Mouse (Mus musculus) stomach, embryonic 16.5 days (tissue): ENCODE results near the gene Eif3c. TPM values are rescaled to one million over a fixed set of nuclear protein-coding genes. Genes with fewer than 3 reads are reported as not detected.

Experiments used
- ATAC-seq: fragments of 200-750 bp; cut with Nextera tagmentation; 2 replicates; pipeline ENCODE4 v1.8.0; 2017; ENCODE audit warnings: moderate number of reproducible peaks, moderate TSS enrichment; ENCODE audit not compliant: insufficient read depth, low FRiP score
- H3K27ac ChIP-seq: fragments of 300-500 bp; sonication (generic); 2 replicates; pipeline ENCODE4 v1.5.1; 2014; ENCODE audit warnings: low read length
- H3K27me3 ChIP-seq: fragments of 300-500 bp; sonication (generic); 2 replicates; pipeline ENCODE4 v1.6.1; 2014; ENCODE audit warnings: low read length, control low read depth, mixed read lengths; ENCODE audit not compliant: control insufficient read depth, insufficient read depth
- H3K36me3 ChIP-seq: fragments of 300-500 bp; sonication (generic); 2 replicates; pipeline ENCODE4 v1.6.1; 2014; ENCODE audit warnings: low read length; ENCODE audit not compliant: control insufficient read depth, insufficient read depth
- H3K4me1 ChIP-seq: fragments of 300-500 bp; sonication (generic); 2 replicates; pipeline ENCODE4 v1.6.1; 2014; ENCODE audit warnings: low read length, control low read depth, mixed read lengths; ENCODE audit not compliant: control insufficient read depth, insufficient read depth
- H3K4me2 ChIP-seq: fragments of 300-500 bp; sonication (generic); 2 replicates; pipeline ENCODE4 v1.6.1; 2014; ENCODE audit warnings: low read depth, low read length, mixed read lengths
- H3K4me3 ChIP-seq: fragments of 300-500 bp; sonication (generic); replicated peaks from 2 replicates; pipeline ENCODE4 v1.5.1; 2014; ENCODE audit warnings: mild to moderate bottlenecking, low read length
- H3K9ac ChIP-seq: fragments of 300-500 bp; sonication (generic); 2 replicates; pipeline ENCODE4 v1.6.1; 2014; ENCODE audit warnings: low read length
- H3K9me3 ChIP-seq: fragments of 300-500 bp; sonication (generic); replicated peaks from 2 replicates; pipeline ENCODE4 v1.6.1; 2016; ENCODE audit warnings: low read length, control low read depth; ENCODE audit not compliant: control insufficient read depth
- WGBS: fragments of 180-500 bp; shearing (Covaris S2); extraction: QIAGEN DNeasy Blood & Tissue Kit; methylation state at CpG from one replicate; pipeline ENCODE4 v1.1.7; 2014; 5-methylcytosine and 5-hydroxymethylcytosine counted together
- polyA plus RNA-seq: library from polyadenylated mRNA; unstranded; fragments of >200 nt; fragmentation: Nextera tagmentation; extraction: Ambion mirVana; gene quantifications from 2 replicates; pipeline ENCODE4 v1.2.1, GENCODE M21; 2015

Gene Eif3c
- 165 and 176 TPM in 2 replicates for polyA plus RNA-seq

- H3K9ac ChIP-seq: peak within 1 kb of the TSS; percentile 87
- WGBS: under 1% methylated on average over 46 of the region's 46 CpGs
- peak; percentile 96 for ATAC-seq
Observed at GRCm38 (mm10) chr7:126566094-126566765, at the start of gene Eif3c. TSS of gene Eif3c (minus strand) at chr7:126566411.

GRCm38 (mm10) chr7:126612736-126613135 is 46.5 kb upstream of the Eif3c start:
- WGBS: 79% methylated on average over 3 of the region's 3 CpGs
- H3K27ac ChIP-seq: no peak overlapping the region
- H3K9ac ChIP-seq: no peak overlapping the region
- no peak overlapping the region for H3K4me3 ChIP-seq
- H3K4me2 ChIP-seq: no peak overlapping the region
- H3K27me3 ChIP-seq: no peaks in the 10 kb centered on the region
- no peaks in the 10 kb centered on the region for H3K36me3 ChIP-seq
- no peak for ATAC-seq
- no peaks in the 10 kb centered on the region for H3K4me1 ChIP-seq
- H3K9me3 ChIP-seq: no peaks in the 10 kb centered on the region

More at GRCm38 (mm10) chr7:126566094-126566765, at the start of gene Eif3c:
- Histone ChIP-seq H3K4me1 (peaks cover 4% of the 10 kb centered on the region), H3K9me3 (no peaks in the 10 kb centered on the region), H3K4me2 (peak within 1 kb of the TSS; percentile 60), H3K36me3 (peaks cover 11% of the 10 kb centered on the region), H3K4me3 (peak within 1 kb of the TSS; percentile 88), H3K27me3 (no peaks in the 10 kb centered on the region), H3K27ac (peak within 1 kb of the TSS; percentile 88)

GRCm38 (mm10) chr7:126607796-126608195 is 41.6 kb upstream of the Eif3c start:
- no peaks in the 10 kb centered on the region for H3K27me3 ChIP-seq
- no peak overlapping the region for H3K4me3 ChIP-seq

DNA sequence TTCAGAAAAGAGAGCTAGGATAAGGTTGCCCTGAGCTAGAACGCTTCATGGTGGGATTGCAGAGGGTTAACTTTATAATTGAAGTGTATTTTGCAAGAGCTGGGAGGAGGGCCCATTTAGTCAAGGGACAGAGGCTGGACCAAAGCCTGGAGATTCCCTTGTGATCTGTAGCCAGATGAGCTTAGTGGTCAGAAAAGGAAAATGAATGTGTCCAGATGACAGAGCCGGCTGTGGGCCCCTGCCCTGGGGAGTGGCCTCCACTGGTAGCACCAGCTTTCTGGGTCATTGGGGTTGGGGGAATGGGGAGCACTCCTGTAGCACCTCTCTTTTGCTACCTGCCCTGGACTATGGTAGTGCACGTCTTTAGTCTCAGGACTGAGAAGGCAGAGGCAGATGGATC is 40.9 kb upstream of the Eif3c start:
- Histone ChIP-seq H3K9ac (no peak overlapping the region), H3K27ac (no peak overlapping the region), H3K9me3 (no peaks in the 10 kb centered on the region), H3K4me3 (no peak overlapping the region), H3K27me3 (no peaks in the 10 kb centered on the region), H3K36me3 (no peaks in the 10 kb centered on the region), H3K4me2 (no peak overlapping the region), H3K4me1 (0 out of 2 replicates have a peak, but pooled peaks cover 5% of the 10 kb centered on the region)
- ATAC-seq: no peak
- 55% methylated on average over 3 of the region's 3 CpGs for WGBS

More at GRCm38 (mm10) chr7:126607796-126608195, 41.6 kb upstream of the Eif3c start:
- H3K27ac ChIP-seq: no peak overlapping the region
- H3K4me1 ChIP-seq: 0 out of 2 replicates have a peak, but pooled peaks cover 5% of the 10 kb centered on the region
- H3K9ac ChIP-seq: no peak overlapping the region
- ATAC-seq: no peak
- 80% methylated on average over 5 of the region's 5 CpGs for WGBS
- no peaks in the 10 kb centered on the region for H3K36me3 ChIP-seq
- no peak overlapping the region for H3K4me2 ChIP-seq
- H3K9me3 ChIP-seq: no peaks in the 10 kb centered on the region

GRCm38 (mm10) chr7:126606611-126607010 is 40.4 kb upstream of the Eif3c start:
- Histone ChIP-seq H3K27me3 (no peaks in the 10 kb centered on the region), H3K27ac (peak overlapping the region; percentile 29; the same call in 1 of the 2 replicates), H3K9me3 (no peaks in the 10 kb centered on the region), H3K36me3 (no peaks in the 10 kb centered on the region), H3K4me3 (no peak overlapping the region), H3K4me1 (0 out of 2 replicates have a peak, but pooled peaks cover 5% of the 10 kb centered on the region), H3K4me2 (no peak overlapping the region), H3K9ac (no peak overlapping the region)
- ATAC-seq: no peak
- 66% methylated on average over 5 of the region's 5 CpGs for WGBS

DNA sequence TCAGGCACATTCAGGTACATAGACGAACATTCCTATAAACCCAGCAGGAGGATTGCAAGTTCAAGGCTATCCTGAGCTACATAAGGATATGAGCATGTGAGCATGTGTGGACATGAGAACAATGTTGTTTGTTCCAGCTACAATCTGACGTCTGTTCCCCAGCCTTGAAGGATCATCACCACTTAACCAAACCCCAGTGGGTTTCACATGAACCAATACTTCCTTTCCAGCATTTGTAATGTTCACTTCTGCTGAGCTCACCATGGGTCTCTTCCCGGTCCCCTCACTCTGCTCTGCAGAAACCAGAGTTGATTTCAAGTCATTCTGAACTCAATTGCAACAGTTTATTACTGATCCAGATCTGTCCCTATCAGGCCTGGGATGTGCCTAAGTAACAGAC is 36.4 kb upstream of the Eif3c start:
- Histone ChIP-seq H3K9me3 (no peaks in the 10 kb centered on the region), H3K27ac (no peak overlapping the region), H3K36me3 (no peaks in the 10 kb centered on the region), H3K4me3 (no peak overlapping the region), H3K4me1 (0 out of 2 replicates have a peak, but pooled peaks cover 5% of the 10 kb centered on the region), H3K4me2 (no peak overlapping the region), H3K27me3 (no peaks in the 10 kb centered on the region), H3K9ac (no peak overlapping the region)
- no peak for ATAC-seq
- 74% methylated on average over 3 of the region's 3 CpGs for WGBS

DNA sequence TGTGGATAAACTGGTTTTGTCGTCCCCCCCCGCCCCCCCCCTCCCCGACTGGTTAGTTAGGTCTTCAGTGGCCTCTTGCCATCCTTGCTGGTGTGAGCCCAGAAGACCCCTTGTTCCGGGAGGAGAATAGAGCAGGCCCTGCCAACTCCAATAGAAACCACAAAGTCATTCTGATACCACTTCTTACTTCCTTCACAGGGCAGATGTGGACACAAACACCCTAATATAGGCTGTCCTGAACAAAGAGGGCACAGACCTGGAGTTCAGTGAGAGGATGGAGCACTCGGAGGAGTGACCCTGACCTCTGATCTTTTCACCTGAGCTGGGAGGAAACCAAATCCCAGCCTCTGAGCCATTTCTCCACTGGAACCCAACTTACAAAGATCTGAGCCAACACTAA is 35.7 kb upstream of the Eif3c start:
- no peak overlapping the region for H3K9ac ChIP-seq
- 32% methylated on average over 5 of the region's 5 CpGs for WGBS
- no peak for ATAC-seq

GRCm38 (mm10) chr7:126598919-126599318 is 32.7 kb upstream of the Eif3c start:
- Histone ChIP-seq H3K4me1 (no peaks in the 10 kb centered on the region), H3K9me3 (no peaks in the 10 kb centered on the region), H3K4me3 (no peak overlapping the region), H3K27ac (peak overlapping the region; percentile 14; the same call in 1 of the 2 replicates), H3K36me3 (no peaks in the 10 kb centered on the region), H3K27me3 (no peaks in the 10 kb centered on the region), H3K4me2 (no peak overlapping the region), H3K9ac (no peak overlapping the region)
- no peak for ATAC-seq
- WGBS: 77% methylated on average over 6 of the region's 6 CpGs

More for the DNA sequence above, 35.7 kb upstream of the Eif3c start:
- Histone ChIP-seq H3K27ac (no peak overlapping the region), H3K4me2 (no peak overlapping the region), H3K36me3 (no peaks in the 10 kb centered on the region), H3K27me3 (no peaks in the 10 kb centered on the region), H3K9me3 (no peaks in the 10 kb centered on the region), H3K4me1 (no peaks in the 10 kb centered on the region), H3K4me3 (no peak overlapping the region)

- WGBS: 44% methylated on average over 6 of the region's 6 CpGs
- Histone ChIP-seq H3K9me3 (no peaks in the 10 kb centered on the region), H3K27me3 (no peaks in the 10 kb centered on the region), H3K36me3 (no peaks in the 10 kb centered on the region), H3K4me1 (no peaks in the 10 kb centered on the region), H3K27ac (no peak overlapping the region), H3K4me2 (no peak overlapping the region), H3K9ac (no peak overlapping the region), H3K4me3 (no peak overlapping the region)
- no peak for ATAC-seq
Observed at GRCm38 (mm10) chr7:126596414-126596813, 30.2 kb upstream of the Eif3c start.
